Mouse (Mus musculus) left cerebral cortex, adult 18-20 months (tissue): ENCODE measurements at regions not wholly inside any gene's neighbourhood (a gene's known extent, or its start where the extent isn't known, plus 50 kb on each side); places are given as distances from the start of the nearest gene placed in this dataset.
"Not testable (repeated sequence)": the region's sequence is repeated elsewhere in the genome, so short reads cannot be mapped to it uniquely, and the experiment has no call there.

Source experiments
- DNase-seq, 2 experiments: peaks; one replicate each; pipeline ENCODE4 v3.0.0; 2021 to 2022; ENCODE audit warnings: low spot score in 2 of 2, mixed read lengths in 1 of 2

- DNase-seq: no peak
Measured at GRCm38 (mm10) chr16:30190351-30190750, 76.9 kb downstream of the Cpn2 start.

- DNase-seq: no peak
Measured at GRCm38 (mm10) chr16:30190935-30191514, 76.3 kb downstream of the Cpn2 start.

- no peak for DNase-seq
Measured at GRCm38 (mm10) chr16:30193294-30194261, 73.7 kb downstream of the Cpn2 start.

- DNase-seq: no peak
Measured at GRCm38 (mm10) chr16:30194836-30195235, 72.5 kb downstream of the Cpn2 start.

GRCm38 (mm10) chr16:30195859-30196258 is 71.4 kb downstream of the Cpn2 start:
- DNase-seq: not testable (repeated sequence)

GRCm38 (mm10) chr16:30197351-30197750 is 69.9 kb downstream of the Cpn2 start:
- no peak for DNase-seq

GRCm38 (mm10) chr16:30199836-30200235 is 67.5 kb downstream of the Cpn2 start:
- no peak for DNase-seq

GRCm38 (mm10) chr16:30204144-30204543 is 63.2 kb downstream of the Cpn2 start:
- DNase-seq: no peak

GRCm38 (mm10) chr16:30205314-30205815 is 61.9 kb downstream of the Cpn2 start:
- no peak for DNase-seq

- no peak for DNase-seq
Measured at GRCm38 (mm10) chr16:30205816-30206356, 61.4 kb downstream of the Cpn2 start.
